Mouse (Mus musculus): ENCODE results near the gene Ephb2. TPM values are rescaled to one million over a fixed set of nuclear protein-coding genes. Genes with fewer than 3 reads are reported as not detected.
A peak's percentile ranks its signal among the peaks of the same experiment; 100 is the strongest.

Ephb2 gene
- total RNA-seq, 1 experiment: 15.5 TPM

DNA sequence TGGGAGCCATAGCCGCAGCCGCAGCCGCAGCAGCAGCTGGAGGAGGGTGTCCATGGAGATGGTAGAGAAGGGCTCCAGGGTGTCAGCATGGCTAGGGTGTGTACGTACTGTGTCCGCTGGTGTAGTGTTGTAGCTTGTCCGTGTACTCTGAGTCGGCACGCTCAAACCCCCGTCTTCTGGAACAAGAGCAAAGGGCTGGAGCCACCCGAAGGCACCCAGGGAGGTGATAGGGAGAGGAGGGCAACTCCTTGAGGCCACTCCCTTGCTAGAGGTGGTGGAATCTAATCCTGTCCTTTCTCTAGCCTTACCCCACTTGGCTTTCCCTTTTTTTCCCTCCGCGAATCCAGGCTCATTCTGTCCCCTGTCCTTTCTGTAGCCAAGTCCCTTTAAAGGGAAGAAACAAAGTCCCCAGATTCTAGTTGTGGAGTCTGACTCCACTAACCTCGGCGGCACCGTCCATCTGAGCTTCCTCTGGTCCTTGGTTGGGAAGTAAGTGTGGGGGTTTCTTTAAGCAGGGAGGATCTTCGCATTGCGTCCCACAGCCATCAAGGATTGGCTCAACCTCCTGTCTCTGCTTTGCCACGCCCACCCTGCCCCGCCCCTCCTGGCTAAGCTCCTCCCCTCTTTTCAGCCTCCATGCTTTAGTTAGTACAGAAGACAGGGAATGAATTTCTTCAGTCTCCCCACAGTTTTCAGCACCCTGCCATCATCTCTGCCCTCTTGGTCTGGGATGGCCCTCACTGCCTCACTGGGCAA, 163.3 kb downstream of the Ephb2 start:
- in situ Hi-C loops (cut with MboI; ENCODE audit: low sequenced_read_pairs in 2 of 2, unreplicated experiment in 2 of 2): loop anchor here (10.0 to 25.0 kb wide), 2 partner anchors 172 to 390 kb away; no protein-coding TSS in a partner anchor
- peak; percentile 65 for DNase-seq (ENCODE audit: low read depth, low spot score)
- TF ChIP-seq CHD2 (IDR thresholded peaks at IDR 0.05; ENCODE audit: low read depth, low read length) (no peak), HCFC1 (IDR thresholded peaks at IDR 0.05; ENCODE audit: borderline replicate concordance, insufficient read depth, low read length) (no peak), MAFK (IDR thresholded peaks at IDR 0.05; ENCODE audit: insufficient read depth, low read depth, low read length) (no peak), ZC3H11A (IDR thresholded peaks at IDR 0.05; ENCODE audit: borderline replicate concordance, low read depth, low read length) (no peak), ZNF384 (IDR thresholded peaks at IDR 0.05; ENCODE audit: low read depth, low read length) (no peak)
- peaks cover 2 to 8% of the 10 kb centered on the region in 2 experiments; a peak in 1 of 4 replicates for H3K4me1 ChIP-seq (ENCODE audit: control insufficient read depth in 2 of 2, insufficient read depth in 2 of 2, low read length in 2 of 2, poor library complexity in 1 of 2)
- H3K9ac ChIP-seq (ENCODE audit: insufficient read depth, low read depth, low read length, poor library complexity, severe bottlenecking): peak overlapping the region; percentile 4; the same call in 1 of the 2 replicates
- H3K4me3 ChIP-seq (ENCODE audit: insufficient read depth in 1 of 2, low read depth in 1 of 2, low read length in 2 of 2, poor library complexity in 1 of 2, severe bottlenecking in 1 of 2): peak overlapping the region; percentile 14 to 22; a peak in 2 of 4 replicates
- H3K9me3 ChIP-seq (ENCODE audit: control insufficient read depth, insufficient read depth, low read depth, low read length): no peaks in the 10 kb centered on the region
- H3K27ac ChIP-seq (ENCODE audit: insufficient read depth, low read depth, low read length, poor library complexity, severe bottlenecking): no peak overlapping the region
- peaks cover 2% of the 10 kb centered on the region; the same call in 1 of the 2 replicates for H3K36me3 ChIP-seq (ENCODE audit: control insufficient read depth, insufficient read depth, low read length, poor library complexity, severe bottlenecking)

DNA sequence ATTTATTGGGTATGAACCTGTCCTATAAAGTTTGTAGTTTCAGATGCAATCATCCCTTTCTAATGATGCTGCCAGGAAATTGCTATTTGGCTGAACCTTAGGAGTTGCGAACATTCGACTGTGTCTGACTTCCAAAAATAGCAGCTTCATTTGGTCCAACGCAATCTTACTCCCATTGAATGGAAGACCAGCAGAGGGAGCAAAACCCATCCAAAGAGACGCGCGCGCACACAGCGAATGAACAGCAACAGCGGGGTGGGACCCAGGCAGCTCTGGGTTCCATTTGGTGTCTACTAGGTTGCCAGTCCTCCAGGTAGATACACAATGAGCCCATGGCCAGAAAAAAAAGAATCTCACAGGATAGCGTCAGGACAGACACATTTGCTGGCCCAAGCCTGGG, 168.0 kb downstream of the Ephb2 start:
- Histone ChIP-seq H3K9me3 (ENCODE audit: control insufficient read depth, insufficient read depth, low read depth, low read length) (no peaks in the 10 kb centered on the region), H3K4me3 (ENCODE audit: insufficient read depth in 1 of 2, low read depth in 1 of 2, low read length in 2 of 2, poor library complexity in 1 of 2, severe bottlenecking in 1 of 2) (no peak overlapping the region), H3K4me1 (ENCODE audit: control insufficient read depth in 2 of 2, insufficient read depth in 2 of 2, low read length in 2 of 2, poor library complexity in 1 of 2) (peaks cover 0 to 3% of the 10 kb centered on the region in 2 experiments; a peak in 1 of 4 replicates), H3K36me3 (ENCODE audit: control insufficient read depth, insufficient read depth, low read length, poor library complexity, severe bottlenecking) (peaks cover 2% of the 10 kb centered on the region; the same call in 1 of the 2 replicates), H3K9ac (ENCODE audit: insufficient read depth, low read depth, low read length, poor library complexity, severe bottlenecking) (no peak overlapping the region), H3K27ac (ENCODE audit: insufficient read depth, low read depth, low read length, poor library complexity, severe bottlenecking) (no peak overlapping the region)
- TF ChIP-seq ZC3H11A (IDR thresholded peaks at IDR 0.05; ENCODE audit: borderline replicate concordance, low read depth, low read length) (no peak), ZNF384 (IDR thresholded peaks at IDR 0.05; ENCODE audit: low read depth, low read length) (no peak), MAFK (IDR thresholded peaks at IDR 0.05; ENCODE audit: insufficient read depth, low read depth, low read length) (no peak), HCFC1 (IDR thresholded peaks at IDR 0.05; ENCODE audit: borderline replicate concordance, insufficient read depth, low read length) (no peak), CHD2 (IDR thresholded peaks at IDR 0.05; ENCODE audit: low read depth, low read length) (no peak)
- in situ Hi-C loops (cut with MboI; ENCODE audit: low sequenced_read_pairs in 2 of 2, unreplicated experiment in 2 of 2): loop anchor here (25.0 kb wide), 1 partner anchor 395 kb away; no protein-coding TSS in a partner anchor
- DNase-seq (ENCODE audit: low read depth, low spot score): peak; percentile 36

DNA sequence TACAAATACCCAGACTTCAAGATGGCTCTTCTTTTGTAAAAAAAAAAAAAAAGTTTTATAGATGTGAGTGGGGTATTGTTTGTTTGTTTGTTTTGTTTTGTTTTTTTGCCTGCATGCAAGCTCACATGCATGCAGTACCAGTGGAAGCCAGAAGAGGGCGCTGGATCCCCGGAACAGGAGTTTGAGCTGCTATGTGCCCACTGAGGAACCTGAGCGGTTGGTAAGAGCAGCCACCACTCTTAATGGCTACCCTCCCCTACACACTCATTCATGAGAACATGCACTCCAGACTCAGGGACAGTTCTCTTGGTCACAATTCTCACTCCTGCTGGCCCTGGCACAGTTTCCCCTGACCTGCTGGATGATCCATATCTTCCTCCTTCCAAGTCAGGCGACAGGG, 169.8 kb downstream of the Ephb2 start:
- H3K36me3 ChIP-seq (ENCODE audit: control insufficient read depth, insufficient read depth, low read length, poor library complexity, severe bottlenecking): no peaks in the 10 kb centered on the region; the same call in 1 of the 2 replicates
- no peak overlapping the region for H3K27ac ChIP-seq (ENCODE audit: insufficient read depth, low read depth, low read length, poor library complexity, severe bottlenecking)
- H3K9me3 ChIP-seq (ENCODE audit: control insufficient read depth, insufficient read depth, low read depth, low read length): no peaks in the 10 kb centered on the region
- no peaks in the 10 kb centered on the region for H3K4me1 ChIP-seq (ENCODE audit: control insufficient read depth in 2 of 2, insufficient read depth in 2 of 2, low read length in 2 of 2, poor library complexity in 1 of 2)
- H3K4me3 ChIP-seq (ENCODE audit: insufficient read depth in 1 of 2, low read depth in 1 of 2, low read length in 2 of 2, poor library complexity in 1 of 2, severe bottlenecking in 1 of 2): no peak overlapping the region
- H3K9ac ChIP-seq (ENCODE audit: insufficient read depth, low read depth, low read length, poor library complexity, severe bottlenecking): no peak overlapping the region
- no peak for DNase-seq (ENCODE audit: low read depth, low spot score)
- in situ Hi-C loops (cut with MboI; ENCODE audit: low sequenced_read_pairs in 2 of 2, unreplicated experiment in 2 of 2): loop anchor here (25.0 kb wide), 1 partner anchor 396 kb away; no protein-coding TSS in a partner anchor
- TF ChIP-seq ZC3H11A (IDR thresholded peaks at IDR 0.05; ENCODE audit: borderline replicate concordance, low read depth, low read length): no peak
- no peak for TF ChIP-seq HCFC1 (IDR thresholded peaks at IDR 0.05; ENCODE audit: borderline replicate concordance, insufficient read depth, low read length)
- no peak for TF ChIP-seq MAFK (IDR thresholded peaks at IDR 0.05; ENCODE audit: insufficient read depth, low read depth, low read length)
- no peak for TF ChIP-seq CHD2 (IDR thresholded peaks at IDR 0.05; ENCODE audit: low read depth, low read length)
- no peak for TF ChIP-seq ZNF384 (IDR thresholded peaks at IDR 0.05; ENCODE audit: low read depth, low read length)

DNA sequence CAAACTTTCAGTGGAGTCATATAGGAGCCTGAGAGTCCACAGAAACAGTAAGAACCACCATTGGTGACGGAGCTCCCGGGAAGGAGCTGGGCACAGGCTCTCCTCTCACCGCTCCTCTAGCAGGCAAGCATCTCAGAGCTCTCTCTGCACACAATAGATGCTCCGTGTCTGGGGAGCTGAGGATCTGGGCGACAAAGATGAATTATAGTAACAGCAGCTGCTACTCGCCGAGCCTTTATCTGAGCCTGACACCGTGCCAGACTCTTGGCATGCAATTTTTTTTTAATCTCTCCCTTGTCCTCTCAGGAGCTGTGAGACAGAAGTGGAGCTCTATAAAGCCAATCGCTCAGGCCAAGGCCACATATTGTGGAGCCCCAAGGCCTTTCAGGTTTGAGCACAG, 170.7 kb downstream of the Ephb2 start:
- no peak overlapping the region for H3K4me3 ChIP-seq (ENCODE audit: insufficient read depth in 1 of 2, low read depth in 1 of 2, low read length in 2 of 2, poor library complexity in 1 of 2, severe bottlenecking in 1 of 2)
- no peaks in the 10 kb centered on the region for H3K9me3 ChIP-seq (ENCODE audit: control insufficient read depth, insufficient read depth, low read depth, low read length)
- in situ Hi-C loops (cut with MboI; ENCODE audit: low sequenced_read_pairs in 2 of 2, unreplicated experiment in 2 of 2): loop anchor here (25.0 kb wide), 1 partner anchor 397 kb away; no protein-coding TSS in a partner anchor
- H3K36me3 ChIP-seq (ENCODE audit: control insufficient read depth, insufficient read depth, low read length, poor library complexity, severe bottlenecking): no peaks in the 10 kb centered on the region; the same call in 1 of the 2 replicates
- no peak for DNase-seq (ENCODE audit: low read depth, low spot score)
- no peak overlapping the region for H3K9ac ChIP-seq (ENCODE audit: insufficient read depth, low read depth, low read length, poor library complexity, severe bottlenecking)
- H3K27ac ChIP-seq (ENCODE audit: insufficient read depth, low read depth, low read length, poor library complexity, severe bottlenecking): no peak overlapping the region
- no peak for TF ChIP-seq MAFK (IDR thresholded peaks at IDR 0.05; ENCODE audit: insufficient read depth, low read depth, low read length)
- TF ChIP-seq ZC3H11A (IDR thresholded peaks at IDR 0.05; ENCODE audit: borderline replicate concordance, low read depth, low read length): no peak
- TF ChIP-seq ZNF384 (IDR thresholded peaks at IDR 0.05; ENCODE audit: low read depth, low read length): no peak
- TF ChIP-seq CHD2 (IDR thresholded peaks at IDR 0.05; ENCODE audit: low read depth, low read length): no peak
- no peak for TF ChIP-seq HCFC1 (IDR thresholded peaks at IDR 0.05; ENCODE audit: borderline replicate concordance, insufficient read depth, low read length)
- no peaks in the 10 kb centered on the region for H3K4me1 ChIP-seq (ENCODE audit: control insufficient read depth in 2 of 2, insufficient read depth in 2 of 2, low read length in 2 of 2, poor library complexity in 1 of 2)

All from ES-E14 (cell line).